Mouse (Mus musculus): ENCODE data around the gene Prdx1.

GRCm38 (mm10) chr4:116650365-116650764 lies 35.0 kb upstream of the Prdx1 start:
- TF ChIP-seq POLR2A (IDR thresholded peaks at IDR 0.05; ENCODE audit: borderline replicate concordance, control insufficient read depth, low read depth, low read length) = no peak
- no peak for TF ChIP-seq CTCF (IDR thresholded peaks at IDR 0.05; ENCODE audit: control insufficient read depth, insufficient read depth, low read length)

Measured in bone marrow, adult 2 months (tissue).